Mouse (Mus musculus) mesoderm, embryonic 11.5 days (tissue): ENCODE data around the gene Cgref1.

ENCODE experiments used
- DNase-seq: peaks from one replicate; pipeline ENCODE4 v3.0.0-alpha.2; 2012; ENCODE audit warnings: low read depth, low spot score

Gene Cgref1

GRCm38 (mm10) chr5:30950451-30950850, 5.1 kb upstream of the Cgref1 start:
- no peak for DNase-seq

- DNase-seq: peak; percentile 90
Observed at GRCm38 (mm10) chr5:30949654-30950326, 4.4 kb upstream of the Cgref1 start.

GRCm38 (mm10) chr5:30948620-30949019, 3.2 kb upstream of the Cgref1 start:
- no peak for DNase-seq

- DNase-seq: no peak
Observed at GRCm38 (mm10) chr5:30944344-30944743, 1.0 kb downstream of the Cgref1 start.

DNA sequence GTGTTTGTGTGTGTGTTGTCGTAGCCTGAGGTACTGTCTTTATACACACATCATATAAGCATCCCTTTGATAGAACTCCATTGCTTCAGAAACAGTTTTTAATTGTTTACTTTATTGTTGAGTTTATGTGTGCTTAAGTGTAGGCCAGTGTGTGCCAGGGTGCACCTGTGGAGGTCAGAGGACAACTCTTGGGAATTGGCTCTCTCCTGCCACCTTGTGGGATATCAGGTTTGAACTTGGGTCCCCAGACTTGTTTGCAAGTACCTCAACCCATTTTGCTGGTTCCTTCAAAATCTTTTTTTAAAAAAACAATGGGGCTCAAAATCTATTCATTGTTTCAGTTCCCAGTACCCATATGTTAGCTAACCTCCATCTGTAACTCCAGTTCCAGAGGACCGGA, 2.4 kb downstream of the Cgref1 start:
- no peak for DNase-seq

- DNase-seq: no peak
Observed at GRCm38 (mm10) chr5:30934725-30935461, 10.5 kb downstream of the Cgref1 start.

DNA sequence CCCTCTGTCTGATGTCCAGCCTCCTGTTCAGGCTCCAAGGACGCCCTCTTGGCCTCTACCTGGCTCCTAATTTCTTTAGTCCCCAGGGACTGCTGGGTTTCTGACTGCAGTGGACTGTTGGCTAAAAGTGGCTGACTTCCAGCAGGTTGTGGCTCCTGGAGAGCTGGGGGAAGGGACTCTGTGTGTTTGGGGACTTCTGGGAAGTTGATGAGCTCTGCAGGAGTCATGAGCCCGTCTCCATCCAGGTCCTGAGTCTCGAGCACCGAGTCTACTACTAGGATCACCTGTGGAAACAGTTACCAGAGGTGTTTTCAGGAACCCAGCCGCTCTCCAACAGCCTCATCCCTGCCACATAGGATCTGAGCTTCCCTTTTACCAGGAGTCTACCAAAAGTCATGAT, 11.7 kb downstream of the Cgref1 start:
- no peak for DNase-seq

DNA sequence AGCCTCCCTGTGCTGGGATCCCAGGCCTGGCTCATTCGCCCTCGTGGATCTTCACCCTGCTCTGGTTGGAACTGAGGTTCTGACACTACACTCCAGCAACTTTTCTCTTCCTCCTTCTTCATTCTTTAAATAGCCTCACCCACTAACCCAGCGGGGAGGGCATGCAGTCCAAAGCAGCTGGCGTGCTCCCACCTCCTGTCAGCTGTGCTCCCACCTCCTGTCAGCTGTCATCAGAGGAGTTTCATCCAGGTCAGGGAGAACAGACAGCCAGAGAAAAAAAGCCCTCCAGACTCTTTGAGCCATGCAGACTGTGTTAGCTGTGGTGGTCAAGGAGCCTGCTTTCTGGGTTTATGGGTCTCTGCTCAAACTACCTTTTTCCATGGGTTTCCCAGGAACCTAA, 14.0 kb downstream of the Cgref1 start:
- DNase-seq: no peak

GRCm38 (mm10) chr5:30930846-30931245, 14.5 kb downstream of the Cgref1 start:
- DNase-seq: no peak

- peak; percentile 60 for DNase-seq
Observed at GRCm38 (mm10) chr5:30930121-30930520, 15.3 kb downstream of the Cgref1 start.

DNA sequence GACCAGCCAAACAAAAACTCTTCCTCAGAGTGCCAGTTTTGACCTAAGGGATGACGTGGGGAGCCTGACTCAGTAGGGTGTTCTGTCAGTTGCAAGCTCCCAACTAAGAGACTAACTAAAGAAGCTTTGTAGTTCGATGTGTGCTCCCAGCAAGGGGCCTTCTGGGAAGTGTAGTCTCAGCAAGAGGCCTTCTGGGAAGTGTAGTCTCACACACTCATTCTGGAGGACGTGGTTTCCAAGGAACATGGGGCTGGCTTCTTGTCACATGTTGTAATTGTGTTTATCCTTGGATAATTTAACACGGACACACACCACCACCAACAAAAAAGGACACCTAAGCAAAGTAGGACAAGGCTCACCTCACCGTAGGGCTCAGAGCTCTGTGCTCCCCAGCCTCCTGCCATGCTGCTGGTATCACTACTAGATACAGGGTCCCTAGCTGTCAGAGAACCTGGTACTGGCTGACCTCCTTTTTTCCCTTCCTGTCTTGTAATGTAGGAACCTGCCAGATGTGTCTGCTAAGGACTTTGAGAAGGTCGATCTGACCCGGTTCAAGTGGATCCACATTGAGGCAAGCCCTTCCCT, 17.4 kb downstream of the Cgref1 start:
- no peak for DNase-seq

DNA sequence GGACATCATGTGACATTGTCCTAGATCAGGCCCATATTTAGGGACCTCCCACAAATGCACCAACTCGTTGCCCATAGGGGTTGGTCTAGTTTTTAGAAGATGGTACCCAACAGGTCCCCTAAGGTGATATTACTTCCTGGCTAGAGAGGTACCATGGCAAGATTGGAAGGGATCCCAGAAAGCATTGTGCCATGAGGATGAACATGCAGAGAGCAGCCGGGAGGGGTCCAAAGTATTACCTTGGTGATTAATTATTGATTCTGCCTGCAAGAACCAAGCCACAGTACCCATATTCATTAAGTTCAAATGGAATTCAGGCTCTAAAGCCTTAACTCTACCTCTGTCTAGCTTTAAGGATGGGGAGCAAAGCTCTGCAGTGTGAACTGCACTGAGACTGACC, 19.3 kb downstream of the Cgref1 start:
- no peak for DNase-seq

GRCm38 (mm10) chr5:30925217-30925616, 20.2 kb downstream of the Cgref1 start:
- DNase-seq: no peak

DNA sequence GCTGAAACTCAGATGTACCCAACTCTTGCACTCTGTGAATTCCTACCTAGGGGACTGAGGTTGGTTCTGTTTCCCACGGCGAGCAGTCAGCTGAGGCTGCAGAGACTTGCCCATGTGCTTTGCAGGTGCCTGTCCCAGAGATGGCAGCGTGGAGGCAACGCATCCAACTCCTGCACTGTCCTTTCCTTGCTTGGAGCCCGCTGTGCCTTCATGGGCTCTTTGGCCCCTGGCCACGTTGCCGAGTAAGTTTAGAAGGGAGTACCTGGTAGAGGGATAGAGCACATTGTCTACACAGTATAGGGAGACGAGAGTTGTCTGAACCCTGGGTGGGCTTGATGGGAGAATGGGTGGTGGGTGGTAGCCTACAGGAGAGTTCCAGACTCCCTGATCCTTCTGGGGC, 20.8 kb downstream of the Cgref1 start:
- DNase-seq: no peak

DNA sequence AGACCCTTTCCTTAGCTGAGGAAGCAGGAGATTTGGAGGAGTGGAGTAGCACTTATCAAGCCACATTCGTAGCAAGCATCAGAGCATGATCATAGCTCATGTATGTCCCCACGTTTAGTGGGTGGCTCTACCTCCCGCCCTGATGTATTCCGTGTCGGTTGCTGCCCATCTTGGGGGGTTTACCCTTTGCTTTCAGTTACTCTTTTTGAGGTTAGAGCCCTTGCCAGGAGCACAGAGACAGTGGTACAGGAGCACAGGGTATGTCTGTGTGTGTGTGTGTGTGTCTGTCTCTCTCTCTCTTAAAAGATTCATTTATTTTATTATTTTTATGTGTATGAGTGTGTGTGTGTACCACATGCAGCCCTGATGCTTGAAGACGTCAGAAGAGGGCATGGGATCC, 22.3 kb downstream of the Cgref1 start:
- no peak for DNase-seq

DNA sequence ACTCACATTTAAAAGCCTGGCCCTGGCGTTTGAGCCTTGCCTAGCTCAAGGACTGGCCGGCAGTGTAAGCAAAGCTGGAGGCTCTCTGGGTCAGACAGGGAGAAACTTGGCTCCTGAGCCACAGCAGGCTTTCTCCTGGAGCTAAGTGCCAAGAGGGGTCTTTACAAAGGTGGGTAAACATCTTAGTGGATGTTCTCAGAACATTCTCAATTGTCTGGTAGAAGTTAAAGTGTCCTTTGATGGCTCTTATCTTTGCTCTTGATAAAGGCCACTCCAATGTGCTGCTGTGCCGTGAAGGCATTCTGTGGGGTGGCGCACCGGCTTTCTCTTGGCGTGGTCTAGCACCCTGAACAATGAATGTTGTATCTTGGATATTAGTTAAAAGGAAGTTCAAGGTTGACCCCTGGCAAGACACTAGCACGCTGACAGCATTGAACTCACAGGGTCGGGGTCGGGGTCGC, 22.8 kb downstream of the Cgref1 start:
- no peak for DNase-seq

DNA sequence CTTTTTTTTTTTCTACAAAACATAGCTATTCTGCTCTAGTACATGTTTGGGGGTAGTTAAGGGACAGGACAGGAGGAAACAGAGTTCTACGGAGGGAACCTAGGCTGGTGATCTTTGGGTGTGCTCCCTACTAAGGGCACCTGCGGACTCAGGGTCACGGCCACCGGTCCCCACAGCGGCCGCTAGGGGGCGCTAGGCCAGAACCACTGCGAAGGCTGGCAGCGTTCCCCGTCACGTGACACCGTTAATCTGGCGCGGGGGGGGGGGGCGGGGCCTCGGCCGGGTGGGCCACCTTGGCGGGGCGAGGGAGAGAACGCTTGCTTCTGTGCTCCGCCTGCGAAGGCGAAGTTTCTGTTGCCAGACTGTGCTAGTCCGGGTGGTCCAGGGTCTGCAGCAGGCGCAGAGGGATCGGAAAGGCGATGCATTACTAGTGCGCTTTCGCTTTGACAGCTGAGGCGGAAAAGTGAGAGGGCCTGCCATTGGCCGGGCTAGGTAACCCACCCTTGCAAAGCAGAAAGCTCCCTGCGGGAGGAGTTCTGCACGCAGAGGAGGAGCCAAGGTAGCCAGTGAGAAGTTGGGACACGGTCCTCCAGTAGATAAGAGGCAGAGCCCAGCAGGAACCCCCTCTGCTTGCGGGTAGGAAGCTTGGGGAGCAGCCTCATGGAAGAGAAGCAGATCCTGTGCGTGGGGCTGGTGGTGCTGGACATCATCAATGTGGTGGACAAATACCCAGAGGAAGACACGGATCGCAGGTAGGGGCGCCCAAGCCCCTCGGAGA, 23.9 kb downstream of the Cgref1 start, which contains the start of gene Khk:
Gene Khk (plus strand): TSS at position 176 of the 778 bp plus-strand sequence.
- DNase-seq: peak; percentile 92

DNA sequence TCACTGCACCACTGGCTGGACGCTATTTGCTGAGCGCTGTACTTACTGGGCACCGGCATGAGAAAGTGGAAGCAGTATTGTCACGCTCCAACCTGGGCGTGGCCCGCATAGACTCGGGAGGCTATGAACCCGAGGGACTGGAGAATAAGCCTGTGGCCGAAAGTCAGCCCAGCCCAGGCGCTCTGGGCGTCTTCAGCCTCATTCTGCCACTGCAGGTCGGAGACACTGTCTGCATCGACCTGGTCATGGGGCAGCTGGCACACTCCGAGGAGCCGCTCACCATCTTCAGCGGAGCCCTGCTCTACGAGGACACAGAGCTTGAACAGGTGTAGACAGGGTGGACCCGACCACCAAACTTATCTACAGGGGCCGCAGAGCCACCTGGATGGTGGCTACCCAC, 24.8 kb downstream of the Cgref1 start:
- DNase-seq: no peak

DNA sequence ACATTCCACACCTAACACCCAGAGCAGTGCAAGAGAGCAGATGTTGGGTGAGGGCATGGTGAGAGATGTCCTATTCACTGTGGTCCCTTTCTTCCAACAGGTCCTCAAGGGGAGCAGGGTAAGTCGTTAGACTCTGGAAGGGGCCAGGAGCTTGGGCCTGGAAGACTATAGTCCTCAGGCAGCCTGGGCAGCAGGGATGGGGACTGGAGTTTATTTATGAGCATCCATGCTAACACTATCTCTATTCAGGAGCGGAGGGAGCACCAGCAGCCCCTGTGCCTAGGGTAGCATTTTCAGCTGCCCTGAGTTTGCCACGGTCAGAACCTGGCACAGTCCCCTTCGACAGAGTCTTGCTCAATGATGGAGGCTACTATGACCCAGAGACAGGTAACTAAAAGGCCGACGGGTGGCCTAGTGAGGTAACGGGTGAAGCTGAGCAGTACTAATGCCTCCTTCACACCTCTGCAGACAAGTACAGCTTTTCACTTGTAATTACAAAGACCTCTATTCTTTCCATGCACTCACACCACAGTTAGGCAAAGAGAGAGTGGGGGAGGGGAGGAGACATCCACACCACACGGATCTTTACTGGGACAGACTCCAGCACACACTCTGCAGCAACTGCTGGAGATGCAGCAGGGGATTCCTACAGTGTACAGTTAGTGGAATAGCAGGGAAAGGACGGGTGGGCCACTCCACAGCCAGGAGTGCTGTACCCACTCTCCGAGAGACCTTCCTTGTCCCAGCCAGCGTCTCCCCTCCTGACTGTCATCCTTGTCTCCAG, 25.4 kb downstream of the Cgref1 start:
- no peak for DNase-seq

- DNase-seq: no peak
Observed at GRCm38 (mm10) chr5:30918691-30919090, 26.7 kb downstream of the Cgref1 start.
